Mouse (Mus musculus): ENCODE measurements around the gene Tmem38b.

The Tmem38b gene

DNA sequence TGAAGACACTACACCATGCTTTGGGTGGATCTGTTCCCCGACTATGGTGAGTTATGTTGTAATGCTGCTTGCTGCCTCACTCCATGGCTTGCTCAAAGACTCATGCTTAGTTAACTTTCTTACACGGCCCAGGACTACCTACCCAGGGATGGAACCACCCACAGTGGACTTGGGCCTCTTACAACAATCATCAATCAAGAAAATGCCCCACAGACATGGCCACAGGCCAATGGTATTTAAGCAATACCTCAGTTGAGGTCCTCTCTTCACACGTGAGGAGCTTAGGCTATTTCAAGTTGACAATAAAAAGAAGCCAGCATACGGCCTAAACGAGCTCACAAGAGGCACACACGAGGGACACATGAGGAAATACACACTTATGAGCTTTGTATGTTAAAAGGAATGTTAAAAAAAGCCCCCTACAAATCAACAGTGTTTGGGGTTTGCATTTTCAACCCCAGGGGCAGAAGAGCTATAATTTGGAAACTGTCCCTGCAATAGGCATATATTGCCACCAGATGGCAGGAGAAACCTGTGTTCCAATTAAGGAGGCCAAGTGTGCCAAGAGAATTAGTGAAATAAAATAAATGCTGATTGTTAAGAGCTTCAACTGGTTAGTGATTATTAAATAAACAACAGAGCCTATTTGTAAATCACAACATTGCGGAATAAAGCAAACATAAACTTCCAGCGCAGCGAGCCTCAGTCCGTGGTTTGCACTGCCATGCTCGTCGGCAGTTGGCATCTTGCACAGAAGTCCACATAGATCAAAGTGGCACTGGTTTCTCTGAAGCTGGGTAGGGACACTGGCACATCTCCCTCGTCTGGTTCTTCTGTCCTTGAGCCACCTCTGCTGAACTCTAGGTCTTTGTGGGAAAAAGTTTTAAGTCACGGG lies 58.8 kb downstream of the Tmem38b start:
- peak; percentile 5 for DNase-seq (ENCODE audit: low spot score)

DNA sequence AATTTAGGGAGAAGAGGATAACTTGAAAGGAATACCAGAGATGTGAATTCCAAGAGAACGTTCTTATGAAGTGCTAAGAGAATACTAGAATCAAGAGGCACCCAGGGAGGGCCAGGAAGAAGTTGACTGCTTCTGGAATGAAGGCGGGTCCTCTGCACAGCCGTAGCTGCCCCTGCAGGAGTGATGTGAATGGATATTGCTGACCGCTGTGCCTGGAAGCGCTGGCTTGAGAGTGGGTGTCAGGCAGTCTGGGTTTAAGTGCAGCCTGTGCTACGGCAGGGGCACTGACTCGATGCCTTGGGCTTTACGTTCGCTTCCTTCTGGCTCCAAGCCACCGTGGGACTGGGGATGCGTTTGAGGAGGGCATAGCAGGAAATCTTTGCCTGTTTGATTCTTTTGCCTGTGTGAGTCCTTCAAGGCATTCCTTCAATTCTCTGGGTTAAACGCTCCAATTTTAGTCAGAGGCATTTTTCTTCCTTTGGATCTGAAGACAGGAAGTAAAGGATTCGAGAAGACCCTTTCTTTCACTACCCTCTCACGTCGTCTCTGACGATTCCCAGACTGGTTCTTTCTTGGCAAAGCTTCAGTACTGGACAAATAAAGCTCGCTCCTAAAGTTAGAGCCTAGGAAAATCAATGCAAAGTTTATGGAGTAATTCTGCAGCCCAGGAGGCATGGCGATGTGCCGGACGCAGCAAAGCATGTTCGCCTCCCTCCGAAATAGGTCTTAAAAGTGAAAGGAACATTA lies 60.7 kb downstream of the Tmem38b start:
- peak; percentile 20 for DNase-seq (ENCODE audit: low spot score)

DNA sequence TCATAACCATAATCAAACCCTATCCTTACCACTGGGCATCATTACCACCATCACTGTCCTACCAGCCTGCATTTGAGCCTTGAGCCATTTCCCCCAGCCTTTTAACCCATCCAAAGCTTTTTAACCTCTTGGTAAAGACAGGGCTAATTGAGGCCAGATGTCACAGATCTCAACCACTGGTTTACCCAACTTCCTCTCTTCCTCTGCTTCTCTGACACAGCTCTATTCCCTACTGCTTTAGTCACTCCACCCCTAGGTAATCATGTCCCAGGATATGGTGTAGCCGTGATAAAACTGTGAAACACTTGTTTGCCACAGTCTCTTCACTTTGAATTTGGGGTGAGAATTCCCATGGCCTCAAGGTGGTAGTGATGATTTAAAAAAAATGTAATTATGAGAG lies 69.5 kb downstream of the Tmem38b start:
- DNase-seq (ENCODE audit: low spot score) = no peak

DNA sequence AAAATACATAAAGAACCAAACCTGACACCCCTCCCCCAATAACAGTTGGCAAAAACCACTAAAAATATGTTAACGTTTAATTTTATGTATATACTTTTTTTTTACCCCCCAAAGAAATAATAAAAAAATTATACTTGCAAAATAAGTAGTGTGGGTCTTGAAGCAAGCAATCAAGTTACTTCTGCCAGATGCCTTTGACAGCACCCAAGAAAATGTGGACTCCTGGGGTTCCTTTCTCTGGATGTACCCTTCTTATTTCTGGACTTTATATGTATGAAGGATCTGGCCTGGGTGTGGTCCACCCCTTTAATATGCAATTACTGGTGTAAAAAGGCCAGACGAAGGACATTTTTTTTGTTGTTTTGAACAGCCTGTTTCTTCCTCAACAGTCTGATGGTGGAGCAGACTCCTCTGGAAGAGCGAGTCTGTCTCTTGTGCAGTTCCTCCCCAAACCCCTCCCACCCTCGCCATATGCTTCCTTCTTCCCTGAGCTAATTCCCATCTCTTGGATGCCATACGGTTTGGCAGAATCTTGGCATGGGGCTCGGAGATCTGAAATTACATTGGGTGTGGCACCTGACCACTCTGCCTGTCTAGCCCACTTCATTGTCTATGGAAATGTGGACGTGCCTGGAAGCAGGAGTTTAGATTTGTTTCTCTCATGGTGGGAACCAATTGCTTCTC lies 70.4 kb downstream of the Tmem38b start:
- no peak for DNase-seq (ENCODE audit: low spot score)

DNA sequence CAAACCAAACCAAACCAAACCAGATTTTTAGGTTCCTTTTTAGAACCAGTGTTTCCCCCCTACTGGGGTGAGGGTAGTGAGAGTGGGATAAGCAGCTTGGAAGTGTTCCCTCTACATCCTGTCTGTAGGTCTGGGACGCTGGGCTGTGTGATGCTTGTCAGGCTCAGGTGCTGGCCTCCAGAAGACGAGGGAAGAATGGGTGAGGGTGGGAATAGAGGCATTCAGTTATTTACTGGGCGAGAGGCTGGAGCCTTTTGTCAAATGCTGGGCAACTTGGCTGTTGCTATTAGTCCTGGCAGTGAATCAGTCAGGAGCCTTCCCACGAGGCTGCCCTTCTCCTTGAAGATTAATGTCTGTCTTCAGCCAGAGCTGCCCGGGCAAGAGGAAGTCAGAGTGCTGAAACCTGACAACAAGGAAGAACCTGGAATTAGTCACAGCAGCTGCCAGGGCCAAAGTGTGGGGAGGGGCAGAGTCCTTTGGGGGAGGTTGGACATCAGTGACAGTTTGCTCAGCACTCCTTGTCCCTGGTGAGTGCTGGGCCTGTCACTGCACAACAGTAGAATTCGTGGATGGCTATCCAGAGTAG lies 74.6 kb downstream of the Tmem38b start:
- no peak for DNase-seq (ENCODE audit: low spot score)

DNA sequence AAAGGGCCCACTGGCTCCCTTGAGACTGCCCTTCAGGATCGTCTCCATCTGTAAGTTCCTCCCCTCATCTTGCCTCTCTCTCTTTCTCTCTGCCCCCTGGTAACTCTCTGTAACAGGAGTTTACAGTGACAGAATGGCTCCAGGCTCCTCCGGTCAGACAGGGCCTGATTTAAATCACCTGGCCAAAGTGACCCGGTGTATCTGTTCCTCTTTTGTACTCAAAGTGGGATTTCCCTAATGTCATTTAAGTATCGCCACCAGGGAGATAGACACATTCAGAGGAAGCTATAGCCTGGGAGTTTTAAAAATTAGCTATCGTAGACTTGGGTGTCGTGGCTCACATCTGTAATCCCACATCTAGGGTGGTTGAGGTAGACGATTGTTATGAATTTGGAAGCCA lies 78.5 kb downstream of the Tmem38b start:
- no peak for DNase-seq (ENCODE audit: low spot score)

DNA sequence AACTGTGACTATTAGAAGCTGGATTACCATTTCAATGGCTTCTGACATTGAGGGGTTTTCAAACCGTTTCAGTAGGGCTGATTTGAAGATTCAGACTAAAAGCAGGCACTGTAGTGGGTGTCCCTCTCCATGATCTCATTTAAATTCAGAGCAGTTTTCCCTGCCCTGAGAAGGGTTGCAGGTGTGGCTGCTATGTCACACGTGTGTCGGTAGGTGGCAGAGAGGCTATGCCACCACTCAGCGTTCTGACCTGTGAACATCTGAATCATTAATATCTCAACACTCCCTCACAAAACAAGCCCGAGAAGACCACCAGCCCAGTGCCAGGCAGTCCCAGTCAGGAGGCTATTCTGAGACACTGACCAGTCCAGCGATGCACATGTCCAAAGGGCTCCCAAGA lies 79.7 kb downstream of the Tmem38b start:
- no peak for DNase-seq (ENCODE audit: low spot score)

DNA sequence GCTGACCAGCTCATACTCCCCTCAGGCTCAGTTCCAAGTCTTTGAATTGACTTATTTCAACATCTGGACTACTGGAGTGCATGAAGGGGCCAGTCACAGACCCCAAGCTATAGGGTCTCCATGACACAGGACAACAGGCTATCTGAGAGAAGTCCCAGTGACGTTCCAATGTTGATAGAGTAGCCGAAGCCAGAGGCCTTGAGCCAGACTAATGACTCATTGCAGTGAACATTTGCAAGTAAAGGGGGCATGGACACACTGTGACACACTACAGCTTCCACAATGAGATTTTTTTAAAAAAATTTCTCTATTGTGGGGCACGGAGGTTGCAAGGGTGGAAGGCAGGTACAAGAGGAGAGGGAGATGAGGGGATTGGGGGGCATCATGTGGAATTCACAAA lies 81.2 kb downstream of the Tmem38b start:
- DNase-seq (ENCODE audit: low spot score) = no peak

All from yolk sac, embryonic 10.5 days (tissue).